11 mouse cellular contexts compared by ENCODE assay signal in genomic region chr6:97059599-97059998, GRCm38 (mm10). TPM values are rescaled to one million over a fixed set of nuclear protein-coding genes. Genes with fewer than 3 reads are reported as not detected.
DNase-seq lines count a peak whose midpoint lies in the region; ATAC-seq and TF ChIP-seq lines count a peak whose summit lies in the region.
"Had no signal": no experiment of that assay in that cellular context is flagged by ENCODE, and none has a peak within 500 bp of the region (broad histone marks: within the 10 kb centered on the region; RNA-seq: fewer than 3 reads in every experiment).

No protein-coding gene starts in this region.

- no peak for TF ChIP-seq POLR2A in thymus, adult 2 months (IDR thresholded peaks at IDR 0.05; ENCODE audit: control insufficient read depth, extremely low read depth, insufficient read depth, low read length, poor library complexity)

- WGBS in heart, embryonic 16.5 days = 3% methylated on average over 10 of the region's 10 CpGs
- WGBS in embryonic facial prominence, embryonic 12.5 days = 2% methylated on average over 10 of the region's 10 CpGs
- 3% methylated on average over 10 of the region's 10 CpGs for WGBS in hindbrain, embryonic 16.5 days
- WGBS in midbrain, embryonic 16.5 days = 6% methylated on average over 10 of the region's 10 CpGs
- 7% methylated on average over 10 of the region's 10 CpGs for WGBS in thymus, adult 2 months

- H3K4me1 ChIP-seq in heart, embryonic 16.5 days (ENCODE audit: control insufficient read depth, insufficient read depth, low read length) = peaks cover 11% of the 10 kb centered on the region; the same call in 1 of the 2 replicates
- H3K4me1 ChIP-seq in embryonic facial prominence, embryonic 12.5 days = peaks cover 5% of the 10 kb centered on the region
- peaks cover 11% of the 10 kb centered on the region for H3K4me1 ChIP-seq in hindbrain, embryonic 16.5 days (ENCODE audit: control insufficient read depth, insufficient read depth, low read depth, low read length)
- peaks cover 16% of the 10 kb centered on the region for H3K4me1 ChIP-seq in midbrain, embryonic 16.5 days (ENCODE audit: control insufficient read depth, insufficient read depth, low read length)
- no peaks in the 10 kb centered on the region for H3K4me1 ChIP-seq in thymus, adult 2 months (replicated peaks; ENCODE audit: control insufficient read depth, insufficient read depth, low read length)

- H3K9me3 ChIP-seq in heart, embryonic 16.5 days (replicated peaks; ENCODE audit: control insufficient read depth, low read length) = no peaks in the 10 kb centered on the region
- H3K9me3 ChIP-seq in embryonic facial prominence, embryonic 12.5 days = no peaks in the 10 kb centered on the region
- H3K9me3 ChIP-seq in hindbrain, embryonic 16.5 days (ENCODE audit: control insufficient read depth, low read length) = no peaks in the 10 kb centered on the region
- H3K9me3 ChIP-seq in midbrain, embryonic 16.5 days (replicated peaks; ENCODE audit: control insufficient read depth, low read length, poor library complexity, severe bottlenecking) = no peaks in the 10 kb centered on the region

- no peak for TF ChIP-seq CTCF in thymus, adult 2 months (IDR thresholded peaks at IDR 0.05; ENCODE audit: borderline replicate concordance, control insufficient read depth, extremely low read depth, insufficient read depth, low read length, poor library complexity)

- no peaks in the 10 kb centered on the region for H3K36me3 ChIP-seq in heart, embryonic 16.5 days (ENCODE audit: control insufficient read depth, insufficient read depth)
- no peaks in the 10 kb centered on the region for H3K36me3 ChIP-seq in embryonic facial prominence, embryonic 12.5 days
- no peaks in the 10 kb centered on the region for H3K36me3 ChIP-seq in hindbrain, embryonic 16.5 days (ENCODE audit: control insufficient read depth, insufficient read depth, low read length)
- no peaks in the 10 kb centered on the region for H3K36me3 ChIP-seq in midbrain, embryonic 16.5 days (ENCODE audit: control insufficient read depth, insufficient read depth, low read length)
- no peaks in the 10 kb centered on the region for H3K36me3 ChIP-seq in thymus, adult 2 months (ENCODE audit: control insufficient read depth, insufficient read depth, low read length)

- no peak overlapping the region for H3K27ac ChIP-seq in heart, embryonic 16.5 days (ENCODE audit: low read length)
- no peak overlapping the region for H3K27ac ChIP-seq in embryonic facial prominence, embryonic 12.5 days
- no peak overlapping the region for H3K27ac ChIP-seq in hindbrain, embryonic 16.5 days (ENCODE audit: low read depth, low read length)
- H3K27ac ChIP-seq in midbrain, embryonic 16.5 days (ENCODE audit: low read length) = no peak overlapping the region
- H3K27ac ChIP-seq in thymus, adult 2 months (ENCODE audit: control insufficient read depth, insufficient read depth, low read length) = no peak overlapping the region

- no peak for ATAC-seq in heart, embryonic 16.5 days (replicated peaks; ENCODE audit: extremely low read depth, insufficient read depth, low FRiP score)
- ATAC-seq in embryonic facial prominence, embryonic 12.5 days (ENCODE audit: insufficient number of reproducible peaks, insufficient read depth, low FRiP score, low TSS enrichment) = no peak
- no peak for ATAC-seq in hindbrain, embryonic 16.5 days
- 0 out of 2 replicates have a peak, but pooled peaks have one; percentile 17 for ATAC-seq in midbrain, embryonic 16.5 days
- ATAC-seq: Patski had no signal

- no peak for DNase-seq in heart, postnatal 14 days
- DNase-seq in thymus, adult 2 months = no peak
- DNase-seq in spleen, postnatal 10 days (ENCODE audit: low spot score in 2 of 2) = no peak
- no peak for DNase-seq in ovary, postnatal 14 days (ENCODE audit: low spot score)
- DNase-seq: cerebellum, adult 9-10 months had no signal

- H3K4me2 ChIP-seq in heart, embryonic 16.5 days (ENCODE audit: low read depth, low read length) = peak overlapping the region; percentile 87
- peak overlapping the region; percentile 84 for H3K4me2 ChIP-seq in embryonic facial prominence, embryonic 12.5 days (replicated peaks)
- H3K4me2 ChIP-seq in hindbrain, embryonic 16.5 days (ENCODE audit: low read length) = peak overlapping the region; percentile 74
- peak overlapping the region; percentile 77 for H3K4me2 ChIP-seq in midbrain, embryonic 16.5 days (ENCODE audit: low read length)

- H3K4me3 ChIP-seq in heart, embryonic 16.5 days (ENCODE audit: low read length) = peak overlapping the region; percentile 55
- H3K4me3 ChIP-seq in embryonic facial prominence, embryonic 12.5 days = peak overlapping the region; percentile 40
- H3K4me3 ChIP-seq in hindbrain, embryonic 16.5 days (ENCODE audit: low read length) = peak overlapping the region; percentile 45
- H3K4me3 ChIP-seq in midbrain, embryonic 16.5 days (ENCODE audit: low read depth, low read length) = peak overlapping the region; percentile 41
- no peak overlapping the region for H3K4me3 ChIP-seq in thymus, adult 2 months (ENCODE audit: control insufficient read depth, insufficient read depth, low read length)

- intact Hi-C loops in heart, postnatal 14 days (cut with DNase I) = no loop called here

- peak overlapping the region; percentile 28; the same call in 1 of the 2 replicates for H3K9ac ChIP-seq in heart, embryonic 16.5 days (ENCODE audit: low read length)
- no peak overlapping the region for H3K9ac ChIP-seq in embryonic facial prominence, embryonic 12.5 days
- H3K9ac ChIP-seq in hindbrain, embryonic 16.5 days (ENCODE audit: low read depth, low read length) = peak overlapping the region; percentile 36
- peak overlapping the region; percentile 34; the same call in 1 of the 2 replicates for H3K9ac ChIP-seq in midbrain, embryonic 16.5 days (ENCODE audit: low read depth, low read length)

- H3K27me3 ChIP-seq in heart, embryonic 16.5 days (ENCODE audit: control insufficient read depth, insufficient read depth, low read length) = peaks cover 39% of the 10 kb centered on the region
- peaks cover 32% of the 10 kb centered on the region for H3K27me3 ChIP-seq in embryonic facial prominence, embryonic 12.5 days
- H3K27me3 ChIP-seq in hindbrain, embryonic 16.5 days (replicated peaks; ENCODE audit: control insufficient read depth, insufficient read depth, low read length) = peaks cover 5% of the 10 kb centered on the region
- H3K27me3 ChIP-seq in midbrain, embryonic 16.5 days (ENCODE audit: control insufficient read depth, insufficient read depth, low read depth, low read length) = peaks cover 4% of the 10 kb centered on the region; the same call in 1 of the 2 replicates
- H3K27me3 ChIP-seq in thymus, adult 2 months (ENCODE audit: control insufficient read depth, insufficient read depth, low read length) = 0 out of 2 replicates have a peak, but pooled peaks cover 2% of the 10 kb centered on the region

RNA-seq across cellular contexts. Expression of gene Fam19a4, which starts 0.6 kb away (rescaled TPM):
- 0.18 and 0.26 TPM in 2 replicates for polyA plus RNA-seq in heart, embryonic 16.5 days (2015; fragmentation: Nextera tagmentation; extraction: Ambion mirVana)
- total RNA-seq in heart, postnatal 14 days (2021) = not detected
- polyA plus RNA-seq in embryonic facial prominence, embryonic 12.5 days (2016; fragmentation: Nextera tagmentation; extraction: Ambion mirVana) = 1.3 and 2.1 TPM in 2 replicates
- polyA plus RNA-seq in hindbrain, embryonic 16.5 days (2015; fragmentation: Nextera tagmentation; extraction: Ambion mirVana) = 3.2 and 3.4 TPM in 2 replicates
- polyA plus RNA-seq in midbrain, embryonic 16.5 days (2015; fragmentation: Nextera tagmentation; extraction: Ambion mirVana) = 6.5 and 7.3 TPM in 2 replicates
- polyA plus RNA-seq in thymus, adult 2 months (2012; rRNA removed) = 0.42 and 0.54 TPM in 2 replicates
- polyA plus RNA-seq: Patski; spleen, adult 2 months had no signal
